Mouse (Mus musculus) small intestine, adult 2 months (tissue): Measurements from ENCODE around the gene Ppp1r16b.

Experiments used
- CTCF ChIP-seq: fragments of 200-500 bp; IDR thresholded peaks from 2 replicates; pipeline ENCODE4 v1.5.1; 2012; ENCODE audit warnings: low read depth, mild to moderate bottlenecking, control low read depth, inconsistent platforms, low read length, moderate library complexity, mixed read lengths; ENCODE audit not compliant: insufficient replicate concordance, insufficient read length; ENCODE audit errors: extremely low read depth
- POLR2A ChIP-seq: fragments of 200-500 bp; IDR thresholded peaks from 2 replicates; pipeline ENCODE4 v1.6.1; 2012; ENCODE audit warnings: low read depth, mild to moderate bottlenecking, control low read depth, inconsistent platforms, low read length, moderate library complexity

- TF ChIP-seq POLR2A (no peak), CTCF (no peak)
Measured at GRCm38 (mm10) chr2:158774886-158775285, 109.7 kb downstream of the Ppp1r16b start.
